Mouse (Mus musculus): ENCODE measurements at regions not wholly inside any gene's neighbourhood (a gene's known extent, or its start where the extent isn't known, plus 50 kb on each side); places are given as distances from the start of the nearest gene placed in this dataset.

DNA sequence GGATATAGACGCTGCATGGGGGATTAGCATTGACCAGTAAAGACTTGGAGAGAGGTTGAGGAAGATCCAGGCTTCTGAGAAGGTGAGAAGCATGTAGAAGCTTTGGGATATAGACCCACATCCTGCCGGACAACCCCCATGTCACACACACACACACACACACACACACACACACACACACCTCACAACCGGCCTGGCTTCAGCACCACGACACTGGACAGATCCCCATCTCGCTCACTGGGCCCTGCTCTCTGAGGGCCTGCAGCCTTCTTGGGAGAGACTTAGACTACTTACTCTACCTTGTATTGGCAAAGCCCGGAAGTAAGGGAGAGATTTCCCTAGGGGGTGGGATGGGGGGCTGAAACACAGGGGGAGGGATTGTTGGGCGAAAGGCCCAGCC is 51.5 kb upstream of the A430005L14Rik start:
- Histone ChIP-seq H3K4me1 (ENCODE audit: control insufficient read depth, insufficient read depth, low read length) (no peaks in the 10 kb centered on the region), H3K4me3 (ENCODE audit: insufficient read depth, low read depth, low read length) (no peak overlapping the region), H3K36me3 (ENCODE audit: control insufficient read depth, insufficient read depth, low read length) (no peaks in the 10 kb centered on the region), H3K27me3 (replicated peaks; ENCODE audit: control insufficient read depth, insufficient read depth, low read length) (no peaks in the 10 kb centered on the region), H3K27ac (ENCODE audit: insufficient read depth, low read depth, low read length) (no peak overlapping the region)
- no peak for DNase-seq
- no peak for TF ChIP-seq POLR2A (IDR thresholded peaks at IDR 0.05; ENCODE audit: low read depth, low read length)
- no peak for TF ChIP-seq CTCF (conservative IDR thresholded peaks at IDR 0.05; ENCODE audit: insufficient read depth, insufficient read length, low read depth, low read length)
- WGBS: 33% methylated on average over 6 of the region's 7 CpGs
